Mouse (Mus musculus) ES-Bruce4 (cell line): ENCODE measurements around the gene Baiap2l2. TPM values are rescaled to one million over a fixed set of nuclear protein-coding genes. Genes with fewer than 3 reads are reported as not detected.

ENCODE experiments used
- H3K27ac ChIP-seq: 2 replicates; pipeline ENCODE4 v1.5.1; 2012; ENCODE audit warnings: low read length, inconsistent platforms; ENCODE audit not compliant: insufficient read depth
- H3K27me3 ChIP-seq: 2 replicates; pipeline ENCODE4 v1.6.1; 2012; ENCODE audit warnings: mild to moderate bottlenecking, low read length, inconsistent platforms; ENCODE audit not compliant: control insufficient read depth, poor library complexity, insufficient read depth, severe bottlenecking
- H3K36me3 ChIP-seq: 2 replicates; pipeline ENCODE4 v1.6.1; 2012; ENCODE audit warnings: inconsistent platforms, mild to moderate bottlenecking, low read length, moderate library complexity; ENCODE audit not compliant: control insufficient read depth, poor library complexity, insufficient read depth, severe bottlenecking
- H3K4me1 ChIP-seq: one replicate; pipeline ENCODE4 v1.8.1; 2011; ENCODE audit warnings: low read length; ENCODE audit not compliant: control insufficient read depth, insufficient read depth
- H3K4me3 ChIP-seq: 2 replicates; pipeline ENCODE4 v1.5.1; 2011; ENCODE audit warnings: low read depth, mild to moderate bottlenecking, low read length
- H3K9ac ChIP-seq: 2 replicates; pipeline ENCODE4 v1.6.1; 2012; ENCODE audit warnings: low read depth, mild to moderate bottlenecking, inconsistent platforms; ENCODE audit not compliant: poor library complexity, severe bottlenecking
- H3K9me3 ChIP-seq: replicated peaks from 2 replicates; pipeline ENCODE4 v1.6.1; 2012; ENCODE audit warnings: mild to moderate bottlenecking, low read length, inconsistent platforms; ENCODE audit not compliant: control insufficient read depth, poor library complexity, insufficient read depth, severe bottlenecking
- CTCF ChIP-seq: IDR thresholded peaks from one replicate; pipeline ENCODE4 v1.8.1; 2011; ENCODE audit warnings: low read depth, low read length
- EP300 ChIP-seq: IDR thresholded peaks from 2 replicates; pipeline ENCODE4 v1.6.1; 2011; ENCODE audit warnings: low read depth, low read length; ENCODE audit not compliant: insufficient read depth
- POLR2A ChIP-seq: IDR thresholded peaks from one replicate; pipeline ENCODE4 v1.8.1; 2011; ENCODE audit warnings: low read length; ENCODE audit not compliant: insufficient read depth
- polyA plus RNA-seq: library from polyadenylated mRNA; stranded (reverse); fragments of >200 nt; gene quantifications from 2 replicates; pipeline ENCODE4 v1.2.4, GENCODE M21; 2011; ENCODE audit warnings: low read depth; ENCODE audit not compliant: missing spikeins, insufficient read depth, insufficient read length

The Baiap2l2 gene
- polyA plus RNA-seq, 1 experiment = 0.69 TPM

- peak overlapping the region; percentile 41 for H3K9ac ChIP-seq
- H3K36me3 ChIP-seq = no peaks in the 10 kb centered on the region
- H3K27me3 ChIP-seq = no peaks in the 10 kb centered on the region
- H3K4me3 ChIP-seq = peak overlapping the region; percentile 26; the same call in 1 of the 2 replicates
- peak overlapping the region; percentile 46; the same call in 1 of the 2 replicates for H3K27ac ChIP-seq
- peaks cover 8% of the 10 kb centered on the region for H3K4me1 ChIP-seq
- H3K9me3 ChIP-seq = no peaks in the 10 kb centered on the region
- TF ChIP-seq CTCF (no peak), EP300 (no peak), POLR2A (no peak)
Observed at GRCm38 (mm10) chr15:79210357-79210756, 75.0 kb downstream of the Baiap2l2 start.

- no peaks in the 10 kb centered on the region for H3K9me3 ChIP-seq
- TF ChIP-seq EP300 (no peak), CTCF (no peak), POLR2A (no peak)
- peaks cover 8% of the 10 kb centered on the region for H3K4me1 ChIP-seq
- H3K27me3 ChIP-seq = no peaks in the 10 kb centered on the region
- peak overlapping the region; percentile 12; the same call in 1 of the 2 replicates for H3K27ac ChIP-seq
- peak overlapping the region; percentile 62 for H3K4me3 ChIP-seq
- no peaks in the 10 kb centered on the region for H3K36me3 ChIP-seq
- H3K9ac ChIP-seq = peak overlapping the region; percentile 71
Observed at GRCm38 (mm10) chr15:79208758-79209439, 76.4 kb downstream of the Baiap2l2 start.

GRCm38 (mm10) chr15:79208211-79208610 is 77.1 kb downstream of the Baiap2l2 start:
- H3K27ac ChIP-seq = no peak overlapping the region
- H3K27me3 ChIP-seq = no peaks in the 10 kb centered on the region
- H3K36me3 ChIP-seq = no peaks in the 10 kb centered on the region
- TF ChIP-seq EP300 = no peak
- TF ChIP-seq POLR2A = no peak
- no peak for TF ChIP-seq CTCF
- H3K4me1 ChIP-seq = peaks cover 8% of the 10 kb centered on the region
- no peak overlapping the region for H3K4me3 ChIP-seq
- H3K9me3 ChIP-seq = no peaks in the 10 kb centered on the region
- no peak overlapping the region for H3K9ac ChIP-seq

Other genes with a start within 250 kb of the Baiap2l2 start
- not detected in 2 replicates for gene Galr3, start 243.7 kb downstream of the Baiap2l2 start, polyA plus RNA-seq
- gene Ankrd54, start 222.6 kb downstream of the Baiap2l2 start, polyA plus RNA-seq = 16.6 and 18.2 TPM in 2 replicates
- gene Eif3l, start 210.4 kb downstream of the Baiap2l2 start, polyA plus RNA-seq = 598 and 608 TPM in 2 replicates
- gene Micall1, start 176.6 kb downstream of the Baiap2l2 start, polyA plus RNA-seq = 12.4 and 13.4 TPM in 2 replicates
- 162 and 166 TPM in 2 replicates for gene Polr2f, start 144.5 kb downstream of the Baiap2l2 start, polyA plus RNA-seq
- 1.4 TPM in 2 replicates for gene 1700088E04Rik, start 144.3 kb downstream of the Baiap2l2 start, polyA plus RNA-seq
- 0.43 and 1.4 TPM in 2 replicates for gene Sox10, start 120.3 kb downstream of the Baiap2l2 start, polyA plus RNA-seq
- 47.8 and 48.0 TPM in 2 replicates for gene Pick1, start 56.4 kb downstream of the Baiap2l2 start, polyA plus RNA-seq
- 1.0 TPM in 2 replicates for gene Gm49486, start 56.1 kb downstream of the Baiap2l2 start, polyA plus RNA-seq
- gene Slc16a8, start 30.8 kb downstream of the Baiap2l2 start, polyA plus RNA-seq = not detected in 2 replicates
- gene Pla2g6, start 42.9 kb upstream of the Baiap2l2 start, polyA plus RNA-seq = 40.2 and 40.6 TPM in 2 replicates
- 12.3 and 14.5 TPM in 2 replicates for gene Maff, start 61.1 kb upstream of the Baiap2l2 start, polyA plus RNA-seq
- 50.7 and 59.6 TPM in 2 replicates for gene Tmem184b, start 118.0 kb upstream of the Baiap2l2 start, polyA plus RNA-seq
- gene Csnk1e, start 170.0 kb upstream of the Baiap2l2 start, polyA plus RNA-seq = 113 and 116 TPM in 2 replicates
- gene Kcnj4, start 219.7 kb upstream of the Baiap2l2 start, polyA plus RNA-seq = 4.5 TPM in 2 replicates
- gene Kdelr3, start 230.9 kb upstream of the Baiap2l2 start, polyA plus RNA-seq = 41.4 and 43.9 TPM in 2 replicates